Mouse (Mus musculus): ENCODE results near the gene Ttyh3. TPM values are rescaled to one million over a fixed set of nuclear protein-coding genes. Genes with fewer than 3 reads are reported as not detected.

The Ttyh3 gene
- polyA plus RNA-seq, 1 experiment: 34.8 TPM

DNA sequence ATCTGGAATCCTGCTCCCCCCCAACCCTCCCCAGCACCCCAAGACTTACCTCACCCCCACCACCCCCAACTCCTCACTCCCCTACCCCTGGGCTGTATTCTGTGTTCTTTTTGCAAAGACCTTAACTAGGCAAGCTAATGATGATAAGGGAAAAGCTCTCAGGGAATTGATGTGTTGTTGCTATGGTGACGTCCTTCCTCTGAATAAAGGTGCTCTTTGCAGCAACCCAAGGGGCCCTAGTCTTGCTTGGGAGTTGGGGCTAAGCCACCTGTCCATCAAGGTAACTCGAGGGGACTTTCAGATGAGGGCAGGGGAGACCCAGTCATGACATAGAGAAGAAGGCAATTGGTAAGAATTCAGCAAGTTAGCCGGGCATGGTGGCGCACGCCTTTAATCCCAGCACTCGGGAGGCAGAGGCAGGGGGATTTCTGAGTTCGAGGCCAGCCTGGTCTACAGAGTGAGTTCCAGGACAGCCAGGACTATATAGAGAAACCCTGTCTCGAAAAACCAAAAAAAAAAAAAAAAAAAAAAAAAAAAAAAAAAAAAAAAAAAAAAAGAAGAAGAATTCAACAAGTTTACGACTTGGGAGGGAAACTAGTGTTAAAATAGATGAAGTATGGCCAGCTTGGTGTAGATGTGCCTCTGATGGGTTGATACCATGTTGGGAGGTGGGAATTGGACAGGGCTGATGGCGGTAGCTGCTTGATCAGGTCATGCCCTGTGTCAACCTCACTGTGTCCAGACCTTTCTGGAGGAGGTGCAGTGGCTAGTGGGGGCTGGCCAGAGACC is 33.3 kb downstream of the Ttyh3 start:
- 64% methylated on average over 10 of the region's 10 CpGs for WGBS
- Histone ChIP-seq H3K4me1 (ENCODE audit: control insufficient read depth, insufficient read depth, low read length) (peaks cover 7% of the 10 kb centered on the region; the same call in 1 of the 2 replicates), H3K27ac (ENCODE audit: control insufficient read depth, insufficient read depth, low read depth, low read length, poor library complexity) (peak overlapping the region; percentile 94), H3K4me3 (replicated peaks; ENCODE audit: control insufficient read depth, low read depth, low read length) (no peak overlapping the region)
- TF ChIP-seq POLR2A (IDR thresholded peaks at IDR 0.05; ENCODE audit: borderline replicate concordance, control insufficient read depth, low read depth, low read length): no peak

GRCm38 (mm10) chr5:140614837-140615236 is 34.0 kb downstream of the Ttyh3 start:
- no peak overlapping the region for H3K4me3 ChIP-seq (replicated peaks; ENCODE audit: control insufficient read depth, low read depth, low read length)
- peaks cover 8% of the 10 kb centered on the region; the same call in 1 of the 2 replicates for H3K4me1 ChIP-seq (ENCODE audit: control insufficient read depth, insufficient read depth, low read length)
- WGBS: 54% methylated on average over 4 of the region's 4 CpGs
- H3K27ac ChIP-seq (ENCODE audit: control insufficient read depth, insufficient read depth, low read depth, low read length, poor library complexity): peak overlapping the region; percentile 3; the same call in 1 of the 2 replicates
- TF ChIP-seq CTCF (IDR thresholded peaks at IDR 0.05; ENCODE audit: control insufficient read depth, insufficient read depth, low read length): no peak
- no peak for TF ChIP-seq POLR2A (IDR thresholded peaks at IDR 0.05; ENCODE audit: borderline replicate concordance, control insufficient read depth, low read depth, low read length)

DNA sequence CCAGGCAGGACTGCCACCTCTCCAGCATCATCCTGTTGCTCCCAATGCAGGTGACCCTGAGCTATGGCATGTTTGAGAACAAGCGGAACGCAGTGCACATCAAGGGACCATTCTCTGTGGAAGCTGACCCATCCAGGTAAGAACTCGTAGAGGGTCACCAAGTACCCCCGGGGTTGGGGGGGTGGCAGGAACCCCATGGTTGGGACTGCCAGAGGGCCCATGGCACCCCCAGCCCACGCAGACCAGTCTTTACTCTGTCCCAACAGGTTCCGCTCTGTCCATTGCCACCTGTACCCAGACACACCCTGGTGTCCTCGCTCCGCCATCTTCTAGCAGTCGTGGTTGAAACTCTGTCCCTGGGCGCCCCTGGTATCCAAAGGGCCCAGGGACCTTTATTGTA is 34.7 kb downstream of the Ttyh3 start:
- no peak overlapping the region for H3K4me3 ChIP-seq (replicated peaks; ENCODE audit: control insufficient read depth, low read depth, low read length)
- peaks cover 10% of the 10 kb centered on the region; the same call in 1 of the 2 replicates for H3K4me1 ChIP-seq (ENCODE audit: control insufficient read depth, insufficient read depth, low read length)
- TF ChIP-seq CTCF (IDR thresholded peaks at IDR 0.05; ENCODE audit: control insufficient read depth, insufficient read depth, low read length): no peak
- no peak for TF ChIP-seq POLR2A (IDR thresholded peaks at IDR 0.05; ENCODE audit: borderline replicate concordance, control insufficient read depth, low read depth, low read length)
- WGBS: 84% methylated on average over 10 of the region's 10 CpGs
- H3K27ac ChIP-seq (ENCODE audit: control insufficient read depth, insufficient read depth, low read depth, low read length, poor library complexity): no peak overlapping the region

DNA sequence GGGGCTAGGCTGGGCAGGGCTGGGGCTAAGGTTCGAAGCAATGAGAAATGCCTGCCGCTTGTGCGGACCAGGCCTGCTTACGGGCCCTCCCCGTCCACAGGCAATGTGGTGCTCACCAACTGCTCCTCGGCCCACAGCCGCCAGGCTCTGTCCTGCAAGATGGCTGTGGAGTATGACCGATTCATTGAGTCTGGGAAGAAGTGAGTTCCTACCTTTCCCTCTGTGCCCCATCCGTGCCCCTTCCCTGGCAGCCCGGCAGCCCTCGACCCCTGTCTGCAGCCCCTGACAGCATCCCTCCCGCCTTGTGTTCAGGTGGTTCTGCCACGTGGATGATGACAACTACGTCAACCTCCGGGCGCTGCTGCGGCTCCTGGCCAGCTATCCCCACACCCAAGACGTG is 36.6 kb downstream of the Ttyh3 start:
- Histone ChIP-seq H3K4me1 (ENCODE audit: control insufficient read depth, insufficient read depth, low read length) (peaks cover 9% of the 10 kb centered on the region; the same call in 1 of the 2 replicates), H3K4me3 (replicated peaks; ENCODE audit: control insufficient read depth, low read depth, low read length) (no peak overlapping the region), H3K27ac (ENCODE audit: control insufficient read depth, insufficient read depth, low read depth, low read length, poor library complexity) (no peak overlapping the region)
- TF ChIP-seq POLR2A (IDR thresholded peaks at IDR 0.05; ENCODE audit: borderline replicate concordance, control insufficient read depth, low read depth, low read length): 0 out of 2 replicates have a peak, but pooled peaks have one; percentile 30
- no peak for TF ChIP-seq CTCF (IDR thresholded peaks at IDR 0.05; ENCODE audit: control insufficient read depth, insufficient read depth, low read length)
- WGBS: 94% methylated on average over 18 of the region's 18 CpGs

GRCm38 (mm10) chr5:140611611-140612185 is 37.1 kb downstream of the Ttyh3 start:
- 71% methylated on average over 15 of the region's 15 CpGs for WGBS
- TF ChIP-seq POLR2A (IDR thresholded peaks at IDR 0.05; ENCODE audit: borderline replicate concordance, control insufficient read depth, low read depth, low read length) (no peak), CTCF (IDR thresholded peaks at IDR 0.05; ENCODE audit: control insufficient read depth, insufficient read depth, low read length) (no peak)
- H3K4me3 ChIP-seq (replicated peaks; ENCODE audit: control insufficient read depth, low read depth, low read length): no peak overlapping the region
- H3K4me1 ChIP-seq (ENCODE audit: control insufficient read depth, insufficient read depth, low read length): peaks cover 9% of the 10 kb centered on the region; the same call in 1 of the 2 replicates
- no peak overlapping the region for H3K27ac ChIP-seq (ENCODE audit: control insufficient read depth, insufficient read depth, low read depth, low read length, poor library complexity)

DNA sequence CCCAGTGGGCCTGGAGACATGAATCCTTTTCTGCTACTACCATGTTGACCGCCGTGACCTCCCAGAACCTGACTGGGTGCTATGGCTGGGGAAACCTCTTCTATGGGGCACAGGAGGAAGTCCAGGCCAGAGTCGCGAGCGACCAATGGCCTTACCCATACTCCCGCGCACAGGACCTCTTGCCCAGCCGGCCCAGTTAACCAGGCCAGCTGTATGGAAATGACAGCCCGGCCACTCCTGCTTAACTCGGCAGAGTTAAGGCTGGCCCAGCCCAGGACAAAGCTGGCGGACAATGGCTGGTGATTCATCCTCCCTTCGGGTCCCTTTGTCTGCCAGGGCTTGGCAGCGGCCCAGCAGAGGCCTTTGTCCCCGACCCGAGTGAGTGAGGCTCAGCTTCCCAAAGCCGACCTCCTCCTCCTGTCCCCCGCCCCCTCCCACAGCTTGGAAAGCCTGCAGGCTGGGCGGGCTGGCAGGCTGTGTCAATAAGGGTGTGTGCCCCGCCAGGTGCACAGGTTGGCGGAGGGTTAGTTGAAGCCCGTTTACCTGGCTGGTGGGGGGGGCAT is 37.7 kb downstream of the Ttyh3 start:
- peak overlapping the region; percentile 54 for H3K4me3 ChIP-seq (replicated peaks; ENCODE audit: control insufficient read depth, low read depth, low read length)
- peaks cover 5% of the 10 kb centered on the region; the same call in 1 of the 2 replicates for H3K4me1 ChIP-seq (ENCODE audit: control insufficient read depth, insufficient read depth, low read length)
- no peak; the same call in 1 of the 2 replicates for TF ChIP-seq POLR2A (IDR thresholded peaks at IDR 0.05; ENCODE audit: borderline replicate concordance, control insufficient read depth, low read depth, low read length)
- no peak for TF ChIP-seq CTCF (IDR thresholded peaks at IDR 0.05; ENCODE audit: control insufficient read depth, insufficient read depth, low read length)
- H3K27ac ChIP-seq (ENCODE audit: control insufficient read depth, insufficient read depth, low read depth, low read length, poor library complexity): peak overlapping the region; percentile 82
- WGBS: 26% methylated on average over 21 of the region's 21 CpGs

- H3K4me1 ChIP-seq (ENCODE audit: control insufficient read depth, insufficient read depth, low read length): peaks cover 5% of the 10 kb centered on the region; the same call in 1 of the 2 replicates
- H3K27ac ChIP-seq (ENCODE audit: control insufficient read depth, insufficient read depth, low read depth, low read length, poor library complexity): peak overlapping the region; percentile 82
- H3K4me3 ChIP-seq (replicated peaks; ENCODE audit: control insufficient read depth, low read depth, low read length): peak overlapping the region; percentile 57
- TF ChIP-seq POLR2A (IDR thresholded peaks at IDR 0.05; ENCODE audit: borderline replicate concordance, control insufficient read depth, low read depth, low read length) (peak; percentile 54; the same call in 1 of the 2 replicates), CTCF (IDR thresholded peaks at IDR 0.05; ENCODE audit: control insufficient read depth, insufficient read depth, low read length) (no peak)
- WGBS: 3% methylated on average over 30 of the region's 30 CpGs
Observed at GRCm38 (mm10) chr5:140610273-140611011, 38.4 kb downstream of the Ttyh3 start.
